Mouse (Mus musculus): ENCODE data around the gene Sde2. TPM values are rescaled to one million over a fixed set of nuclear protein-coding genes. Genes with fewer than 3 reads are reported as not detected.

Gene Sde2
- total and polyA plus RNA-seq, 3 experiments = 4.7 to 21.3 (median 19.6) TPM

DNA sequence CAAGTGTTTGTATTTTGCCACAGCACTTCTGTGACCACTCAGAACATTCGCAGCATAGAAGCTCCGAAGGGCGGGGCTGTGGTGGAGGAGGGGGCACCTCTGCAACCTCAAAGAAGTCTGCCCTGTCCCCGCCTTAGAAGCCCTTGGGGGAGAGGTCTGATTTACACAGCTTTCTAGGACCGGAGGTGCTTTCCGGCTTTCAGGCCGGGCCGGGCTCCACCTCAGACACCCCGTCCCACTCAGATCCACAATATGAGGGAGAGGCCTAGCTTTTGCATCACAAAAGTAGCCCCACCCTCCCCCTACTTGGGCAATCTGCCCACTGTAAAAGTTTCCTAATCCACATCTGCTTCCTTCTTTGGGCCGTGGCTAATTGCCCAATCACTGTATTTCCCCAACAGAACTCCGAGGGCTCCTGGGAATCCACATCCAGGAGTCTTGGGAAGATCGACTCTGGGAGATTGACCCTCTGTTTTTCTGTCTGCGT, 37.7 kb downstream of the Sde2 start:
- DNase-seq = peak; percentile 87

DNA sequence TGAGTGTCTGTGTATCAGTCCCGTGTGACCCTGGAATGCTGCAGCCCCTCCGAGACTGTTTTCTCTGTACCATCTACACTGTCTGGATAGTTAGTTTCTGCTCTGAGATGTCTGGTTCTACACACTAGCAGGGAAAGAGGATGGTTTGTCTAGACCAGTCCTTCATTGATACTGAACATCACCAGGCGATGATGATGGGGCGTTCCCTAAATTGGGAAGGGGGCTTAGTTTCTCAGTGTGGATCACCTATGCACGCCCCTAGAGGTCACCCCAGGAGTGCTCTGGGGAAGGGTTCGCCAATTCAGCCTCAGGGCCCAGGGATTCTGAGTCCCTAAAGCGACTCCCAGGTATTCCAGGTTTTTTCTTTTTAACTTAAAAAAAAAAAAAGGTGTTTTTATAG, 38.2 kb downstream of the Sde2 start:
- no peak for DNase-seq

DNA sequence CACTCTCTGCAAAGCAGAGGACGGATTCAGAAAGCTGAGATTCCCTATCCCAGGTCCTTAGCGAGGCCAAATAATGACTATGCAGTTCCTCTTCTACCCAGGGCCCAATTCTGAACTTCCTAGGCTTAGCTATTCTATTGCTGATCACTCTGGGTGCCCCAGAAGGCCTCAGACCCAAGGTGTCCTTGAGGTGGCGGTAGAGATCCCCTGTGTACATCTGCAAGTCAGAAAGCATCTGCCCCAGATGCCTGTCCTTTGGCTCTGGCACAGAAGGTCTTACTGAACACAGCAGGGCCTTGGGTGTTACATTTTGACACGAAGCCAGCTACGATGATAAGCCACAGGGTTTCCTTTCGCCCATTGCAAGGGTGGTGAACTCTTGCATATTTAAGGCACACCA, 38.9 kb downstream of the Sde2 start:
- DNase-seq = peak; percentile 58

- no peak for DNase-seq
Observed at GRCm38 (mm10) chr1:180892808-180893207, 41.9 kb downstream of the Sde2 start, which contains the start of gene Lefty2. Gene Lefty2 (plus strand): TSS chr1:180893108.

- peak; percentile 56 for DNase-seq
Observed at GRCm38 (mm10) chr1:180894088-180894987, 43.4 kb downstream of the Sde2 start.

- DNase-seq = no peak
Observed at GRCm38 (mm10) chr1:180901107-180901506, 50.2 kb downstream of the Sde2 start.

DNA sequence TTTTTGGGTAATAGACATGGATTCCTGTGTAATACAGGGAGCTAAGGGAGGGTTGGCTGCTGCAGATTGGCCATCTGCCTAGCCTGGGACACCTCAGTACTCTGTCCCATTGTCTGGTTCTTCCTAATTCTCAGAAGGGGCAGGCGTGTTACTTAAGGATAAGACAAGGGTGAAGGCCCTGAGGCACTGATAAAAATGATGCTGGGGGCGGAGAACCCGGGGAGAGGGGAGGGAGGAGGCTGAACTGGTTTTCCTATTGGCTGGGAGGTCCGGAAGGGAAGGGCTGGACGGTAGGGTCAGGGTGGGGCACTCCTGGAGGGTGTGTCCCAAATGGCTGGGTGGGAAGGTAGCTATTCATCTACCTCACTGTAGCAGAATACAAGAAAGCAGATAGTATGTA, 52.0 kb downstream of the Sde2 start:
- no peak for DNase-seq

DNA sequence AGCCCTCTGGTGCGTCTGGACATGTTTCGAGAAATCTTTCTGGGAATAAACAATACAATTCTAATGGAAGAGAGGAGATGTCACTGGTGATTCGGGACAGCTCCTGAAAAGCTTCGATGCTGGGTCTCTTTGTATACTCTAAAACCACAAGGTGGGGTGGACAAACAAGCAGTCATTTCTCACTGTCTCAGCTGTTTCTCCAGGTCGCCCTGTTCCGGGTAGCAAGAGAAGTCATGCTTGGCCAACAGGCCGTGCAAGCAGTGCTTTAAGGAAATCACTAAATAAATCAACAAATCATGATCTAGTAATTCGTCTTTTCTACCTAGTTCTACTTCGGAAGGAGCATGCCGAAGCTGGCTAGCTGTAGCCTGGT, 52.7 kb downstream of the Sde2 start:
- no peak for DNase-seq

DNA sequence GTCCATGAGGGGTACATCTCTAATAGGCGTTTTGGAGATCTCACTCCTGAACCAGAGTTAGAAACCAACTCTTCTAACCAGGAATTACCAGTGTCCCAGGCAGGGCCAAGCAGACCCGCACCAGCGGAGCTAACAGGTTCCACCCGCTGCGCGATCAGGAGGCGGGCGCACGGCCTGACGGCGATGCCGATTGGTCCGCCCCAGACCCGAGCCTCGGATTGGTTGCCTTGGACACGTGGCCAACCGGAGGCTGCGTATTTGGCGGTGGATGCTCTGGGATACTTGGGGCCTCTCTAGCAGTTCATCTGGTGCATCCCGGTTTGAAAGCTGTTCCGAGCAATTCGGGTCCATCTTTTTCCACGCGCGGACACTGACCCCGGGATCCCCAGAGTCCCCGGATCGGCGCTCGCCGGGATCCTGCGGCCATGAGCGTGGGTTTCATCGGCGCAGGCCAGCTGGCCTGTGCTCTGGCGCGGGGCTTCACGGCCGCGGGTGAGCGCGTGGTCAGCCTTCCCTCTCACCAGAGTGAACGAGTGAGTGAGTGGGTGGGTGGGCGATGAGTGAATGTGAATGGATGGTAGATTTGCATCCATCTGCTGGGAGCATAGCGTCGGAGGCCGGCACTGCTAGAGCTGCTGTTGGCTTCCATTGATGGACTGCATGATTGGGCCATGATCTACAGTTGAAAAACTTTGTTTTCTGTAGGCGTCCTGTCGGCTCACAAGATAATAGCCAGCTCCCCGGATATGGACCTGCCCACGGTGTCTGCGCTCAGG, 53.3 kb downstream of the Sde2 start, which contains the start of gene Pycr2:
Pycr2 (plus strand) TSS at position 255 of the 776 bp plus-strand sequence.
- peak; percentile 96 for DNase-seq

DNA sequence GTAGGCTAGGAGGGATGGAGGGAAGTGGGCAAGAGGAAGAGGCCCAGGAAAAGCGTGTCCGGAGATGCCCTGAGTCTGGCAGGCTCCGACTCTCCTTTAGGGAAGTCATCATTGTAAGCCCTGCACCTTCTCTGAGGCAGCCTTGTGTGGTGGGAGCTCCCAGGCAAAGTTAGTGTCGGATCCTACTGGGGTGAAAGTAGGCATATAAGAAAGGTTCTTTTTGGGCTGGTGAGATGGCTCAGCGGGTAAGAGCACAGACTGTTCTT, 53.8 kb downstream of the Sde2 start:
- no peak for DNase-seq

GRCm38 (mm10) chr1:180905307-180905706, 54.4 kb downstream of the Sde2 start:
- no peak for DNase-seq

DNA sequence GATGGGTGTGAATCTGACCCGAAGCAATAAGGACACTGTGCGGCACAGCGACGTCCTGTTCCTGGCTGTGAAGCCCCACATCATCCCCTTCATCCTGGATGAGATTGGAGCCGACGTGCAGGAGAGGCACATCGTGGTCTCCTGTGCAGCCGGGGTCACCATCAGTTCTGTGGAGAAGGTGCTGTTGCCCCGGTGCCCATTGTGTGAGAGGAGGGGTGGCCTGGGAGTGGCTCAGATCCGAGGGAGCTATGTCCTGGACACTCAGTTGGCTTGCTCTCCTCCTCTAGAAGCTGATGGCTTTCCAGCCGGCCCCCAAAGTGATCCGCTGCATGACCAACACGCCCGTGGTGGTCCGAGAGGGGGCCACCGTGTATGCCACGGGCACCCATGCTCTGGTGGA, 54.9 kb downstream of the Sde2 start:
- DNase-seq = no peak

- no peak for DNase-seq
Observed at GRCm38 (mm10) chr1:180906461-180907147, 55.7 kb downstream of the Sde2 start.

DNA sequence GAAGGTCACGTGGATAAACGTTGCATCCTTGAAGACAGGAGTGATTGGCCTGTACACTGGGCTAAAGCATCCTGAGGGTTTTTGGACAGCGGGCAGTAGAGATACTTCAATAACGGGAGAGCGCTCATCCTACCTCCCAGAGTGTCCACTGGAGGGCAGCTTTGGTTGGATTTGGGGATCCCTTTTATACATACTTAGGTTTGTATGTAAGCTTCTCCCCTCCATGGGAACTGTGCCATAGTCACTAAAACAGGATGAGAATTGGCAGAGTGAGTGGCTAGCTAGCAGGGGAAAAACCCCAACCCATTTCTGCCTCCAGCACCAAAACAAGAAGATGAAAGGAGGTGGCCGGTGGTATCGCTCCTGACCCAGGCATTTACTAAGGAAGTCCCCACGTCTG, 60.2 kb downstream of the Sde2 start:
- no peak for DNase-seq

DNA sequence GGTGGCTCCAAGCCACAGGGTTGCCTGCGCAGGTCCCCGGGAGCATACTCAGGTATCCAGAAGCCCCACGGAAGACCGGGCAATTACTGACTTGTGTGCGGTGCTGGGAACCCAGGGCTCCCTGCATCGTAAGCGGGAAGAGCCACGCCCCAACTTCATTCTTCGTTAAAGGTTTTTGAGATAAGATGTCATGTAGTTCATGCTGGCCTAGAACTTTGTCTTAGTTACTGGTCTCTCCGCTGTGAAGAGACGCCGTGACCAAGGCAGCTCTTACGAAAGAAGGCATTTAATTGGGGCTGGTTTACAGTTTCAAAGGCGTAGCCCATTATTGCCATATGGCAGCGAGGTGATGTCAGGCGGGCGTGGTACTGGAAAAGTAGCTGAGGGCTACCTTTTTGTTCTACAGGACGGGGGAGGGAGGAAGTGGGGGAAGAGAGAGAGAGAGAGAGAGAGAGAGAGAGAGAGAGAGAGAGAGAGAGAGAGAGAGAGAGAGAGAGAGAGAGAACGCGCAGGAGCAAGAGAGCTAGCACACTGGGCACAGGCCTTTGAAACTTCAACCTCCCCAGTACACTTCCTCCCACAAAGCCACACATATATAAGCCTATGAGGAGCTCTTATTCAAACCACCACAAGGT, 60.8 kb downstream of the Sde2 start:
- DNase-seq = no peak

DNA sequence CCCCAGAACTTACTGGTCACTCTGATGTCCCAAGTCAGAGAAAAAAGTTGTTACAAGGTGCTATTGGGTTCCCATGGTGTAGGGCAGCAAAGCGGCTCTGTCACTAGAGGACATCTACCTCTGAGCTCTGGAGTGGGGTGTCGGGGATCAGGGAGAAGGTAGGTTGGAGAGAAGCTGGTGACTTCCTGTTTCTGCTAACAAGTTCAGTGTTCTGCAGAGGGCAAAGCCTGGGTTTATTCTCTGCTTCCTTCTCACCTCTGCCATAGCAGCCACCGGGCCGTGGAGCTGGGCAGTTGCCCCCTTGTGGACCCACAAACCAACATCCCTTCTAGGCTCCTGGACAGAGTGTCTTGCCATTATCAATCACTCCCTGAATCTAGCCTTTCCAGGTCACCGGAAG, 61.9 kb downstream of the Sde2 start:
- DNase-seq = no peak

DNA sequence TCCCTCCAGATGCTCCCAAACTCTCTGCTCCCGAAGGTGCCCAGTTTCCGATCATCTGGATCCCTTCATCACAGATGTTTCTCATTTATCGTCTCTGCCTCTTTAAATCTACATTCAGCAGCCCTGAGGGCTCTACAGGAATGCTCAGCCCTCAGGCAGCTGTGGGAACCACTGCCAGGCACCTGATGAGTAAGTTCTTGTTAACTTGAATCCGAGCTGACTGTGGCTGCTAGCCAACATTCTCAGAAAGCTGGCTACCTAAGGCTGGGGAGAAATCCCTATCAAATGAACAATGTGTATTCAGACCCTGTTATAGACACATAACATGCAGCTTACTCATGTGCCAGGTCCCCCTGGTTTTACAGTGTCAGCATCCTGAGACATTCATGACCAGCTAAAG, 62.9 kb downstream of the Sde2 start:
- no peak for DNase-seq

- no peak for DNase-seq
Observed at GRCm38 (mm10) chr1:180916425-180916824, 65.5 kb downstream of the Sde2 start.

DNA sequence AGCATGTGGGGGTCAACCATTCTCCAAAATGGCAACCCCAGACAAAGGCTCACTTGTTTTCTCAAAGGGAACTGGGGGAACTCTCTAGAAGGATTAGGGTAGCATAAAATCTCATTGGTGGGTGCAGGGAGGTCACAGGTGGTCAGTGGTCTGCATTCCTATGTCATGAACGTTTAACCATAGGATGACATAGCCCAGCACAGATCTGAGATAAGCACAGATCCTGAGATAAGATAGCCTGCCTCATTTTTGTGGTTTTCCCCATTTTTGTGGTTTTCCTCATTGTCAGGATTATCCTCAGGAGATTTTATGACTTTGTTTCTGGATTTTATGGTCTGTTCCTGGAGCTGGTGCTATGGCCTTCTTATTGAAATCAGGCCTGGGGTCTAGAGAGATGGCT, 66.1 kb downstream of the Sde2 start:
- no peak for DNase-seq

Measured in adrenal gland, adult 2 months (tissue).